Mouse (Mus musculus) erythroblast, embryonic 14.5 days (primary cell): ENCODE data around the gene Epha5. TPM values are rescaled to one million over a fixed set of nuclear protein-coding genes. Genes with fewer than 3 reads are reported as not detected.

Experiments
- H3K27me3 ChIP-seq: 2 replicates; pipeline ENCODE4 v1.6.1; 2012; ENCODE audit warnings: inconsistent platforms; ENCODE audit not compliant: control insufficient read depth
- H3K36me3 ChIP-seq: 2 replicates; pipeline ENCODE4 v1.6.1; 2012; ENCODE audit warnings: mild to moderate bottlenecking, inconsistent platforms; ENCODE audit not compliant: control insufficient read depth
- H3K4me1 ChIP-seq: 2 replicates; pipeline ENCODE4 v1.6.1; 2012; ENCODE audit warnings: inconsistent platforms; ENCODE audit not compliant: control insufficient read depth
- H3K4me3 ChIP-seq: replicated peaks from 2 replicates; pipeline ENCODE3; 2012; ENCODE audit warnings: moderate library complexity, mild to moderate bottlenecking, inconsistent platforms
- H3K9me3 ChIP-seq: 2 replicates; pipeline ENCODE4 v1.6.1; 2012; ENCODE audit warnings: low read length, inconsistent platforms, mixed read lengths; ENCODE audit not compliant: control insufficient read depth
- GATA1 ChIP-seq: IDR thresholded peaks from 2 replicates; pipeline ENCODE4 v1.6.1; 2012; ENCODE audit warnings: low read length, inconsistent platforms, mixed read lengths
- TAL1 ChIP-seq: IDR thresholded peaks from 3 replicates; pipeline ENCODE4 v1.6.1; 2012; ENCODE audit warnings: low read length, inconsistent platforms, mixed read lengths
- polyA plus RNA-seq: library from polyadenylated mRNA; stranded (reverse); fragments of >175 nt; gene quantifications from 2 replicates; pipeline ENCODE4 v1.2.3, GENCODE M21; 2012

Gene Epha5
- polyA plus RNA-seq, 1 experiment = not detected

DNA sequence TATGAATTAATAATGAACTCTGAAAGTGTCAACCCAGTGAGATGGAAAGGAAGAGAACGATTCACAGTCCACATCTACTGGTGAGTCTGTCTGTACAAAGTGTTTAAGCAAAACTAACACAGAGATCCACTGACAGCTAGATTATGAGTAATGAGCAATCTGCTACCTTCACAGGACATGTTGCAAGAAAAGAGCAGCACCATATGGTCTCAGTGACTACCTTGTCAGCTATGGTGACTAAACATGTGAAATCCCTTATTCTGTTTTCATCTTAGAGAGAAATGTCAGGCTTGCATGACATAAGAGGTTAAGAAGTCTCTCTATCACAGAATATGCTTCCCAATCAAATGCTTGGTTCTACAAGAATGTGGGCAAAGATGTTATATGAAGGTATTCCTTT, 20.1 kb downstream of the Epha5 start:
- TF ChIP-seq TAL1 (no peak), GATA1 (no peak)
- no peaks in the 10 kb centered on the region for H3K9me3 ChIP-seq
- no peak overlapping the region for H3K4me3 ChIP-seq
- no peaks in the 10 kb centered on the region for H3K36me3 ChIP-seq
- no peaks in the 10 kb centered on the region for H3K27me3 ChIP-seq
- H3K4me1 ChIP-seq = no peaks in the 10 kb centered on the region

- no peaks in the 10 kb centered on the region for H3K9me3 ChIP-seq
- TF ChIP-seq GATA1 (no peak), TAL1 (no peak)
Observed at GRCm38 (mm10) chr5:84365334-84365733, 51.8 kb downstream of the Epha5 start.

GRCm38 (mm10) chr5:84359430-84359829, 57.8 kb downstream of the Epha5 start:
- TF ChIP-seq TAL1 = no peak
- TF ChIP-seq GATA1 = no peak
- Histone ChIP-seq H3K9me3 (no peaks in the 10 kb centered on the region), H3K36me3 (no peaks in the 10 kb centered on the region), H3K4me1 (no peaks in the 10 kb centered on the region), H3K27me3 (no peaks in the 10 kb centered on the region), H3K4me3 (no peak overlapping the region)

More at GRCm38 (mm10) chr5:84365334-84365733, 51.8 kb downstream of the Epha5 start:
- no peaks in the 10 kb centered on the region for H3K4me1 ChIP-seq
- no peaks in the 10 kb centered on the region for H3K27me3 ChIP-seq
- H3K4me3 ChIP-seq = no peak overlapping the region
- no peaks in the 10 kb centered on the region for H3K36me3 ChIP-seq

DNA sequence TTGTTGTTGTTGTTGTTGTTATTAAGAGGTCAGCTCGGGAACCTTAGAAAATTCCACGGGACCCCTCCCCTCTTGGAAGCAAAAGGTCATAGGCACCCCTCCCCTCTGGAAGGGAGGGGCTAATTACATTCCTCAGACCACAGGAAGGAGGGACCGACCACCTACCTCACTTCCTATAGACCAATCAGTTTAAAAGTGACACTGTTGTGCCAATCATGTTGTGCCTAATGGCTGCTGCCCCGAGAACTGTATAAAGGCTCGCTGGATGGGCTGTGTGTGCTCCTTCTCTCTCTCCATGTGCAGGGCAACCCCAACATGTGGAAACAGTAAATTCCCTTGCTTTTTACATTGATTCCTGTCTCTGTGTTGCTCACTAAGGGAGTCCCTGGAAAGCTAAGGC, 64.1 kb downstream of the Epha5 start:
- H3K4me3 ChIP-seq = no peak overlapping the region
- H3K36me3 ChIP-seq = no peaks in the 10 kb centered on the region
- H3K9me3 ChIP-seq = no peaks in the 10 kb centered on the region
- no peaks in the 10 kb centered on the region for H3K4me1 ChIP-seq
- H3K27me3 ChIP-seq = no peaks in the 10 kb centered on the region
- TF ChIP-seq TAL1 (no peak), GATA1 (no peak)

DNA sequence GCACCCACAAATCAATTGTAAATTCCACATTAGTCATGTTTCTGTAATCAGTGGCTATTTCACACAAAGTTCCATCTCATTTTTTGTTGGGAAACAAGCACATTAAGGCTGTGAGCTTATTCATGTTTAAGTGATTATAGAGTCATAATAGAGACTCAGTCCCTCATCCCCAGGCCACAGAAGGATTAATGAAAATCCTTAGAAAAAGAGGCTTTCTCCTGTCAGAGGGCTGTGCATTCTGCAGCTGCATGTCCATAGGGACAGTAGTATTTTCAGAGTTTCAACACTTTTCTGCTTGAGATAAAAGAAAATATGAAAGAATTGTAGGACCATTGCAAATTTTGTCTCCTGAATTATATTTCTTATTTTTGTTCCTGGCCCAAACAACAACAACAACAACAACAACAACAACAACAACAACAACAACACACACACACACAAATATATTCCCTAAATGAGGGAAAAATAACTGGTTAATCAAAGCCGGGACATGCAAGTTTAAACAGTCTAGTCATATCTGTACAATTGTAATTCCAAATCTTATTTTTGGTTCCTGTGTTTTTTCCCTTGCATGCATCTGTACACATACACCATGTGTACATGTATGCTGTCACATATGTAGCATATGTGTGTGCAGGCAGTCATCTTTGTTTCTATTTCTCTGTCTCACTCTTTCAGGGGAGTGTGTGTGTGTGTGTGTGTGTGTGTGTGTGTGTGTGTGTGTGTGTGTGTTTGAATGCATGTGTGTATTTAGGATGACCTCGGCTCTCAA, 70.3 kb downstream of the Epha5 start:
- Histone ChIP-seq H3K27me3 (no peaks in the 10 kb centered on the region), H3K4me1 (no peaks in the 10 kb centered on the region), H3K4me3 (no peak overlapping the region), H3K36me3 (no peaks in the 10 kb centered on the region), H3K9me3 (no peaks in the 10 kb centered on the region)
- TF ChIP-seq TAL1 (no peak), GATA1 (no peak)

- TF ChIP-seq TAL1 = no peak
- TF ChIP-seq GATA1 = no peak
- H3K4me1 ChIP-seq = no peaks in the 10 kb centered on the region
- no peaks in the 10 kb centered on the region for H3K27me3 ChIP-seq
- H3K4me3 ChIP-seq = no peak overlapping the region
- H3K9me3 ChIP-seq = peaks cover 2% of the 10 kb centered on the region; the same call in 1 of the 2 replicates
- H3K36me3 ChIP-seq = no peaks in the 10 kb centered on the region
Observed at GRCm38 (mm10) chr5:84335834-84336465, 81.2 kb downstream of the Epha5 start.

DNA sequence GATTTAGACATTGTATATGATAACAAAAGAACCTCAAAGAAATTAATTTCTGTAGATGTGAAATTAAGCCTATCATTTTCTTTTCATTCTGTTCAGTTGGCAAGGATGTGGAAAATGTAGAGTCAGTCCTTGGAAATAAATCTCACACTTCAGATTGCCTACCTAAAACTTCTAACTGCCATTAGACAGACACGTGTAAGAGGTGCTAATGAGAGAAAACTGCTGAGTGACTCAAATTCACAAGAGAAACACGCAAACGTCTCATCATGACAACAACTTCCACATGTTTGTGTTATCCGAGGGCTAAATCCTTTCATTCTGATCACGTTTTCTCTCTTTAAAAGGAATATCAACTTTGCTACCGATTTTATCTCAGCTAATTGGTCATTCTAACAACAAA, 82.7 kb downstream of the Epha5 start:
- H3K9me3 ChIP-seq = peaks cover 2% of the 10 kb centered on the region; the same call in 1 of the 2 replicates
- TF ChIP-seq GATA1 (no peak), TAL1 (no peak)

DNA sequence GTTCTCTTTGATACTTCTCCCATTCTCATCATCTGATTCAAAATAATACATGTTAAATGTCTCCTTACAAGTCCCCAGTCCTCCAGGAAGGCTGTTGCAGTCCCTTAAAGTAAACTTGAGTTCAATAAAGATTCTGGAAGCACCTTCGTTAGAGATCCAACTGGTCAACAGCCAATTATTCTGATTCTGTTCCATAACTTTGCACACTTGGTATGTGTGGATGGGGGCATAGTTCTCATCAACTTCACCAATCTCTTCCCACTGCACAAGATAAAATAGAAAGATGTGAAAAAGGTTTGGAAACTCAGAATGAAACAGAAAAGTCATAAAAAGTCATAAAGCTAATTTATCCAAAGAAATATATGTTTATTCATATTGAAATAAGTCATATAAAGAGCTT, 85.6 kb downstream of the Epha5 start:
- Histone ChIP-seq H3K27me3 (no peaks in the 10 kb centered on the region), H3K9me3 (no peaks in the 10 kb centered on the region), H3K4me3 (no peak overlapping the region), H3K4me1 (no peaks in the 10 kb centered on the region), H3K36me3 (no peaks in the 10 kb centered on the region)
- no peak for TF ChIP-seq GATA1
- TF ChIP-seq TAL1 = no peak

More for the DNA sequence above, 82.7 kb downstream of the Epha5 start:
- Histone ChIP-seq H3K27me3 (no peaks in the 10 kb centered on the region), H3K4me3 (no peak overlapping the region), H3K36me3 (no peaks in the 10 kb centered on the region), H3K4me1 (no peaks in the 10 kb centered on the region)

GRCm38 (mm10) chr5:84320553-84320952, 96.6 kb downstream of the Epha5 start:
- Histone ChIP-seq H3K9me3 (no peaks in the 10 kb centered on the region), H3K4me1 (no peaks in the 10 kb centered on the region), H3K4me3 (no peak overlapping the region), H3K36me3 (no peaks in the 10 kb centered on the region), H3K27me3 (no peaks in the 10 kb centered on the region)
- TF ChIP-seq GATA1 = no peak
- TF ChIP-seq TAL1 = no peak
